ENCODE assay signal across 27 mouse cellular contexts in the genomic region with DNA sequence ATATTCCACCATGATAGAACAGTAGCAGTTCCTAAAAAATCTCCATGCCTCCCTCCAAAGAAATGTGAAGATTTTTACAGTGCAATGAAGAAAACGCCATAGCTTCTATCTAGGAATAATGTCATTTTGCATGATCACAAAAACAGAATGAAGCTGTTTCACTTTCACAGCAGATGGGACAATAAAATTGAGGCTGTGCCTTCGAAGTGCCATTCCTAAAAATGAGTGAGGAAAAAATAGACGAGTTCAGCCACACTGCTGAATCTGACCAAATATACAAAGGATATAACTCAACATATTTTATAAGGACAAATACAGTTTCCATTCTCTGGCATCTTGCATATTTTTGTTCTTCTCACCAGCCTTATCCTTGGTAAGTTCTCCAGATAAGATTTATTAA.
"Had no signal": no experiment of that assay in that cellular context is flagged by ENCODE, and none has a peak within 500 bp of the region (broad histone marks: within the 10 kb centered on the region; RNA-seq: fewer than 3 reads in every experiment).

No protein-coding gene starts in this region.

- H3K27me3 ChIP-seq: heart, embryonic 12.5 days; hindbrain, embryonic 12.5 days; intestine, embryonic 15.5 days; limb, embryonic 12.5 days; liver, embryonic 13.5 days; liver, embryonic 15.5 days had no signal

- H3K27ac ChIP-seq: gastrocnemius, adult 2 months; heart, embryonic 10.5 days; hindbrain, embryonic 10.5 days; hindbrain, embryonic 12.5 days; hindbrain, embryonic 14.5 days; intestine, embryonic 15.5 days; limb, embryonic 10.5 days; limb, embryonic 12.5 days; liver, embryonic 13.5 days; liver, embryonic 15.5 days had no signal

- H3K36me3 ChIP-seq: heart, embryonic 10.5 days; heart, embryonic 12.5 days; hindbrain, embryonic 10.5 days; hindbrain, embryonic 12.5 days; intestine, embryonic 15.5 days; limb, embryonic 10.5 days; limb, embryonic 12.5 days; liver, embryonic 13.5 days; liver, embryonic 15.5 days had no signal

- DNase-seq: gastrocnemius, adult 2 months; gastrocnemius, postnatal 10 days; gastrocnemius, postnatal 25 days; heart, adult 18-20 months; heart, postnatal 10 days; heart, postnatal 4 days; kidney, adult 18-20 months; kidney, adult 8-10 months; kidney, postnatal 10 days; kidney, postnatal 25 days; kidney, postnatal 4 days; layer of hippocampus, adult 9-11 months; liver; liver, embryonic 13.5 days had no signal

- H3K4me3 ChIP-seq: gastrocnemius, adult 2 months; heart, embryonic 10.5 days; heart, embryonic 12.5 days; hindbrain, embryonic 10.5 days; hindbrain, embryonic 12.5 days; intestine, embryonic 15.5 days; limb, embryonic 10.5 days; limb, embryonic 12.5 days; liver, embryonic 13.5 days; liver, embryonic 15.5 days had no signal

- ATAC-seq: hindbrain, embryonic 16.5 days; inflammation-experienced regulatory T-cells, adult 6 months; intestine, embryonic 15.5 days; intestine, postnatal 0 days had no signal

- H3K9me3 ChIP-seq: heart, embryonic 10.5 days; heart, embryonic 12.5 days; hindbrain, embryonic 10.5 days; hindbrain, embryonic 12.5 days; intestine, embryonic 15.5 days; limb, embryonic 10.5 days; limb, embryonic 12.5 days; liver, embryonic 13.5 days; liver, embryonic 15.5 days had no signal

- H3K9ac ChIP-seq: heart, embryonic 12.5 days; hindbrain, embryonic 12.5 days; hindbrain, embryonic 14.5 days; intestine, embryonic 15.5 days; limb, embryonic 12.5 days; liver, embryonic 13.5 days; liver, embryonic 15.5 days had no signal

- H3K4me2 ChIP-seq: heart, embryonic 12.5 days; hindbrain, embryonic 12.5 days; hindbrain, embryonic 14.5 days; intestine, embryonic 15.5 days; limb, embryonic 12.5 days; liver, embryonic 11.5 days; liver, embryonic 13.5 days; liver, embryonic 15.5 days had no signal

- H3K4me1 ChIP-seq: heart, embryonic 10.5 days; heart, embryonic 12.5 days; hindbrain, embryonic 10.5 days; hindbrain, embryonic 12.5 days; intestine, embryonic 15.5 days; limb, embryonic 10.5 days; limb, embryonic 12.5 days; liver, embryonic 13.5 days; liver, embryonic 15.5 days had no signal
